Mouse (Mus musculus): Measurements from ENCODE around the gene Ntm.

DNA sequence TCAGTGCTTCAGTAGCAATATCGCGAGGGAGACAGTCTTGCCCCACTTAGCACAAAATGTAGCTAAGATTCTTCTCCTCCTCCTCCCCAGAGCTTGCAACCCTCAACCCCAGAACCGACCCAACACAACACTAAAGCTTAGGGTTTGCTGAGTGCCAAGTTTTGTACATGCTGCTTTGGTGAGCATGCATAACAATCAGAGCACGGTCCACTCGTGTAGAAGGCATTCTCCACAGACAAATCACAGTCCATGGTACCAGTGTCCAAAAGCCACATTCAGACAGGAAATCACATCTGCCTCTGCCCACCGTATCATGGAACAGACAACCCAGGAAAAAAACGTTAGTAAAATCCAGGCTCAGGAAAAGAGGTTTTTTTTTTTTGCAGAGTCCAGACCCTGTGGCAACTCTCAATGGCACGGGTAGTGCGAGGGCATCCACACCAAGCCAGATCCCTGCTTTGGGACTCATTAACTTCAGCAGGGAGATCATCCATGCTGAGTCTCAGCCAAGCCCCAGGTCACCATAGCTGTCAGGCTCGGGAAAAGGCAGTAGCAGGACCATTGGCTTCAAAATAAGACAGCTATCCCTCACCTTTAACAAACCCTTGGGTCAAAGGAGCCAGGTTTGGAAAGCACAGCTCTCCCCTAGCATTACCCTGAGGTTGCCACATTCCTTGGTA is 552.1 kb downstream of the Ntm start:
- TF ChIP-seq POLR2A (IDR thresholded peaks at IDR 0.05; ENCODE audit: control insufficient read depth, low read depth, low read length) (no peak), CTCF (IDR thresholded peaks at IDR 0.05; ENCODE audit: control insufficient read depth, insufficient read depth, insufficient replicate concordance, low read depth, low read length) (no peak)
